Mouse (Mus musculus) inflammation-experienced regulatory T-cells (primary cell): ENCODE measurements around the gene Foxj1. TPM values are rescaled to one million over a fixed set of nuclear protein-coding genes. Genes with fewer than 3 reads are reported as not detected.

Experiments
- polyA plus RNA-seq, 2 experiments: library from polyadenylated mRNA; unstranded; fragments of 100-300 nt; shearing (Covaris generic); gene quantifications; one replicate each; pipeline ENCODE4 v1.2.1; 2017

Foxj1 gene
- polyA plus RNA-seq: not detected

DNA sequence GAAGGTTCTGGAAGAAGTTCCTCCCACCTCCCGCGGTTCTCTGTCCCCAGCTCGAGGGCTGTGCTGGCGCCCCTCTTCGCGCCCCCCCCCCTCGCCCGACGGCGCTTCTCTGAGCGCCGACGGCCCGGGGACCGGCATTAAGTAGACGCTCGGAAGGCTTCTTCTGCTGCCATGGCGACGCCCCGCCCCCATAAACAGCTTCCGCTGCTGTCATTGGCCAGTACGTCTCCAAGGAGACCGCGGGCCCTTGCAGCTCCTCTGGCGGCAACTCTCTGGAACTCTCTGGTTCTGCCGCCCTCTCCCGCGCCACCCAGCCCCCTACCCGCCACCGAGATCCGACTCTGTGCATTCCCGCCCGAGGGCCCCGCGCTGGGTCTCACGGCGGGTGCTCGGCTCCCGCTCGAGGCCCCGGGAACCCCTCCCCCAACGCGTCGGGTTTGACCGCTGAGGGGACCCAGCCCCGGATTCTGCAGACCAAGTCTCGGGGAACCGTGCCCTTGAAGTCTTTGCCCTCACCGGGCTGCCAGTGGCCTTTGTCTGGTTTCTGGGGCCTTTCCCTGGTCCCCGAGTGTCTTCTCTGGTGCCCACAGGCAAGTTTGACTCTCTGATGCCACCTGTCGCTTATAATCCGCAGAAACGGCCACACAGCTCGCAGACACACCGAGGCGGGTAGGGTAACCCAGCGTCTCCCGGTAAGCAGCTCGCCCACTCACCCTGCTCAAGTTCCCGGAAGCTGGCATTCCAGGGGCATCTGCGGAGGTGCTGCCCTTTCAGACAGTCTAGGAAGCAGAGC is at the start of gene Foxj1:
Foxj1 (minus strand) TSS at position 156 of the 793 bp plus-strand sequence.

DNA sequence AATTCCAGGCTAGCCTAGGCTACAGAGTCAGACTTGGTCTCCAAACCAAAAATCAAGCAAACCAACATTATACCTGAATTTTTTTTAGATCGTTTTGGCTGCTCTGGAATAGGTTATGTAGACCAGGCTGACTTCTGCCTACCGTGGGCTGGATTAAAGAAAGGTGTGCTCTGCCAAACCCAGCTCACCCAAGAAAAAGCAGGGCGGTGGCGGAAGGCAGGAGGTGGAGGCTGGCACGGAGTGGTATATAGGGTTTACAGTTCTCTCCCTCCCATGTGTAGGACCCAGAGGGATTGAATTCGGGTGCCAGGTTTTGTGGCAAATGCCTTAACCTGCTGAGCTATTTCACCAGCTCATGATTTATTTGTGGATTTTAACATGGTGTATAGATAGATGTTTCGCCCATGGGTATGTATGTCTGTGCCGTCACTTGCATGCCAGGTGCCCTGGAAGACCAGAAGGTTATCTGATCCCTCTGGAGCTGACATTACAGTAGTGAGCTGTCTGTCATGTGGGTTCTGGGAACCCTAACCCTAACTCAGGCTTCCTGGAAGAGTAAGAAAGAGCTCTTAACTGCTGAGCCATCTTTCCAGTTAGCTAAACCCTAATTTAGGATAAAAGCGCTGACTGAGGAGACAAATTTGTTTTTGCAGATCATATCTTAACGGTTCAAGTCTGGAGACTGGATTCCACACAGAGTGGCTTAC is 28.0 kb downstream of the Foxj1 start, which contains the start of gene Exoc7:
Exoc7 (minus strand) TSS at position 215 of the 707 bp plus-strand sequence.

DNA sequence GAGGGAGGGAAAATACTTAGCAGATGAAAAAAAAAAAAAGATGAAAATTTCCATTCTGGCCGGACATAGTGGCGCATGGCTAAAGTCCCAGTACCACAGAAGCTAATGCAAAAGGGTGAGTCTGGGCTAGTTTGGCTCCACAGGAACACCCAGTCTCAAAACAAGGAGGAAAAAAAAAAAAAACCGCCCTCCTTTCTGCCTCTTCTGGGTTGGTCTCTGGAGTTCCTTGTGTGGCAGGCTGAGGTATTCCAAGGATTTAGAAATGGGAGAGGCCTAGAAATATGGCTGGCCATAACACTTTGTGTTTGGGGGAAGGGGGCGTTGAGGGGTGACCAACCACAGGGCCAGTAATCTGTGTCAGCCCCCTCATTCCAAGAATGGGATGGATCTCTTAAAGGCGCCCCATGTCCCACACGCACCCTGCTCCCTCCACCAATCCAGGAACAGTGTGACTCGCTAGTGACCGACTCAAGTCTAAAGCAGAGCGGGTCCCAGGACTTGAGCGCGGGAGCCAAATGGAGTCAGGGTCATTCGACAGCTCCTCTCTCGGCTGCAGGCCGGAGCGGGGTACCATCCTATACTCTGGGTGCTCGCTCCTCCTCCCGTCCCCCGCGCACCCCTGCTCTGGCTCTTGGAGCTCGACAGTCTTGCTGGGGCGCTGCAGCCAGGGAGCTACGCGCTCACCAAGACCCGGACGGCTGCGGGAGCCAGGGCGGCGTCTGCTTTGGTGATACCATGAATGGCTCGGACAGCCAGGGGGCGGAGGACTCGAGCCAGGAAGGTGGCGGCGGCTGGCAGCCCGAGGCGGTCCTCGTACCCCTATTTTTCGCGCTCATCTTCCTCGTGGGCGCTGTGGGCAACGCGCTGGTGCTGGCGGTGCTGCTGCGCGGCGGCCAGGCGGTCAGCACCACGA is 54.2 kb downstream of the Foxj1 start, which contains the start of gene Galr2:
Galr2 (plus strand) TSS at position 189 of the 913 bp plus-strand sequence.

Other genes with a start within 250 kb of the Foxj1 start
- 100 to 1,000 TPM; 179 to 187 TPM for gene Wbp2, start 248.4 kb downstream of the Foxj1 start, polyA plus RNA-seq
- under 1 TPM in 1 of 2 experiments, not detected in 1; 0.89 TPM for gene Trim47, start 208.2 kb downstream of the Foxj1 start, polyA plus RNA-seq
- 10 to 100 TPM; 18.8 to 28.5 TPM for gene Trim65, start 204.3 kb downstream of the Foxj1 start, polyA plus RNA-seq
- 10 to 100 TPM; 73.7 to 79.0 TPM for gene Mrpl38, start 196.5 kb downstream of the Foxj1 start, polyA plus RNA-seq
- 10 to 100 TPM; 11.2 to 13.4 TPM for gene Fbf1, start 167.2 kb downstream of the Foxj1 start, polyA plus RNA-seq
- gene Ten1, start 136.5 kb downstream of the Foxj1 start, polyA plus RNA-seq: 10 to 100 TPM; 54.7 to 68.8 TPM
- gene Acox1, start 136.4 kb downstream of the Foxj1 start, polyA plus RNA-seq: 10 to 100 TPM; 19.8 to 23.4 TPM
- 1 to 10 TPM in 1 of 2 experiments, not detected in 1; 1.4 TPM for gene Evpl, start 97.3 kb downstream of the Foxj1 start, polyA plus RNA-seq
- 10 to 100 TPM; 69.6 to 79.1 TPM for gene Srp68, start 61.2 kb downstream of the Foxj1 start, polyA plus RNA-seq
- gene Galr2, start 54.5 kb downstream of the Foxj1 start, polyA plus RNA-seq: not detected
- 10 to 100 TPM; 67.5 to 84.3 TPM for gene Exoc7, start 28.2 kb downstream of the Foxj1 start, polyA plus RNA-seq
- 10 to 100 TPM in 1 of 2 experiments, 1 to 10 TPM in 1; 7.8 to 15.0 TPM for gene Rnf157, start 77.6 kb upstream of the Foxj1 start, polyA plus RNA-seq
- gene Ubald2, start 98.7 kb upstream of the Foxj1 start, polyA plus RNA-seq: 10 to 100 TPM; 55.9 to 58.9 TPM
- gene Qrich2, start 130.8 kb upstream of the Foxj1 start, polyA plus RNA-seq: under 1 TPM in 1 of 2 experiments, not detected in 1; 0.50 TPM
- 100 to 1,000 TPM; 138 to 145 TPM for gene Prpsap1, start 158.8 kb upstream of the Foxj1 start, polyA plus RNA-seq
- gene Sphk1, start 195.5 kb upstream of the Foxj1 start, polyA plus RNA-seq: 1 to 10 TPM in 1 of 2 experiments, under 1 TPM in 1; 0.16 to 2.7 TPM
- 10 to 100 TPM in 1 of 2 experiments, 1 to 10 TPM in 1; 7.7 to 10.1 TPM for gene Ube2o, start 246.0 kb upstream of the Foxj1 start, polyA plus RNA-seq